Mouse (Mus musculus) midbrain, postnatal 0 days (tissue): Measurements from ENCODE around the gene Inpp5f. TPM values are rescaled to one million over a fixed set of nuclear protein-coding genes. Genes with fewer than 3 reads are reported as not detected.
A peak's percentile ranks its signal among the peaks of the same experiment; 100 is the strongest.
"Not testable (repeated sequence)": the region's sequence is repeated elsewhere in the genome, so short reads cannot be mapped to it uniquely, and the experiment has no call there.

ENCODE experiments used
- ATAC-seq: fragments of 200-750 bp; cut with Nextera tagmentation; 2 replicates; pipeline ENCODE4 v1.8.0; 2017; ENCODE audit warnings: moderate number of reproducible peaks, mild to moderate bottlenecking, moderate TSS enrichment, moderate library complexity; ENCODE audit not compliant: low FRiP score
- DNase-seq: peaks from one replicate; pipeline ENCODE4 v3.0.0-alpha.2; 2015; ENCODE audit warnings: low spot score
- H3K27ac ChIP-seq: fragments of 300-500 bp; sonication (generic); 2 replicates; pipeline ENCODE4 v1.5.1; 2014; ENCODE audit warnings: low read depth, mild to moderate bottlenecking, low read length, mixed read lengths
- H3K27me3 ChIP-seq: fragments of 300-500 bp; sonication (generic); 2 replicates; pipeline ENCODE4 v1.6.1; 2014; ENCODE audit warnings: low read length, control low read depth, mixed read lengths; ENCODE audit not compliant: insufficient read depth
- H3K36me3 ChIP-seq: fragments of 300-500 bp; sonication (generic); 2 replicates; pipeline ENCODE4 v1.6.1; 2014; ENCODE audit warnings: low read length, control low read depth, mixed read lengths; ENCODE audit not compliant: insufficient read depth
- H3K4me1 ChIP-seq: fragments of 300-500 bp; sonication (generic); 2 replicates; pipeline ENCODE4 v1.6.1; 2014; ENCODE audit warnings: mild to moderate bottlenecking, control low read depth, antibody characterized with exemption, low read length, mixed read lengths; ENCODE audit not compliant: insufficient read depth
- H3K4me2 ChIP-seq: fragments of 300-500 bp; sonication (generic); 2 replicates; pipeline ENCODE4 v1.6.1; 2014; ENCODE audit warnings: low read depth, mild to moderate bottlenecking, low read length, mixed read lengths; ENCODE audit not compliant: poor library complexity, severe bottlenecking
- H3K4me3 ChIP-seq: fragments of 300-500 bp; sonication (generic); 2 replicates; pipeline ENCODE4 v1.5.1; 2014; ENCODE audit warnings: low read depth, mild to moderate bottlenecking, low read length, moderate library complexity
- H3K9ac ChIP-seq: fragments of 300-500 bp; sonication (generic); replicated peaks from 2 replicates; pipeline ENCODE4 v1.6.1; 2014; ENCODE audit warnings: mild to moderate bottlenecking, low read length, moderate library complexity, mixed read lengths; ENCODE audit not compliant: poor library complexity, severe bottlenecking
- H3K9me3 ChIP-seq: fragments of 300-500 bp; sonication (generic); 2 replicates; pipeline ENCODE4 v1.6.1; 2016; ENCODE audit warnings: low read length, control low read depth
- CTCF ChIP-seq: IDR thresholded peaks from 2 replicates; pipeline ENCODE4 v1.5.1; 2016; ENCODE audit warnings: antibody characterized with exemption, mild to moderate bottlenecking
- WGBS: fragments of 180-500 bp; shearing (Covaris S2); extraction: QIAGEN DNeasy Blood & Tissue Kit; methylation state at CpG from one replicate; pipeline ENCODE4 v1.1.7; 2014; 5-methylcytosine and 5-hydroxymethylcytosine counted together
- polyA plus RNA-seq: library from polyadenylated mRNA; unstranded; fragments of >200 nt; fragmentation: Nextera tagmentation; extraction: Ambion mirVana; gene quantifications from 2 replicates; pipeline ENCODE4 v1.2.1, GENCODE M21; 2015
- total RNA-seq: library from RNA; depleted of rRNA; stranded (reverse); fragments of >200 nt; gene quantifications from 2 replicates; pipeline ENCODE4 v1.2.3, GENCODE M21; 2014

The Inpp5f gene
- total and polyA plus RNA-seq, 2 experiments from 2014 or later, result 424 to 503 TPM

DNA sequence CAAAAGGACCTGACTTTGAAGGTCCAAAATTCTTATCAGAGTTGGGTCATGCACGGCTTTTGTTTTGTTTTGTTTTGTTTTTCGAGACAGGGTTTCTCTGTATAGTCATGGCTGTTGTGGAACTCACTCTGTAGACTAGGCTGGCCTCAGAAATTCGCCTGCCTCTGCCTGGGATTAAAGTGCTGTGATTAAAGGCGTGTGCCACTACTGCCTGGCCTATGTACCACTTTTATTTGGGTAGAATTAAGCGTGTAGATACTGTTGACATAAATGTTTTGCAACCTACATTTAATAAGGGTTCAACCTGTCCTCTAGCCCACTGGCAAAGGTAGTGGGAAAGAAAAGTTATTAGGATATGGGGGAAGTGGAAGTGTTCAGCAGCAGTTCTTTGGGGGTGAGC lies 12.1 kb upstream of the Inpp5f start:
- no peak for TF ChIP-seq CTCF
- Histone ChIP-seq H3K9ac (no peak overlapping the region), H3K4me2 (no peak overlapping the region), H3K4me3 (no peak overlapping the region), H3K9me3 (no peaks in the 10 kb centered on the region), H3K4me1 (no peaks in the 10 kb centered on the region), H3K36me3 (no peaks in the 10 kb centered on the region), H3K27ac (no peak overlapping the region), H3K27me3 (no peaks in the 10 kb centered on the region)
- no peak for ATAC-seq
- 84% methylated on average over 5 of the region's 5 CpGs for WGBS
- no peak for DNase-seq

GRCm38 (mm10) chr7:128601826-128602225 lies 9.3 kb upstream of the Inpp5f start:
- H3K9ac ChIP-seq, result no peak overlapping the region
- H3K4me1 ChIP-seq, result no peaks in the 10 kb centered on the region
- no peaks in the 10 kb centered on the region for H3K36me3 ChIP-seq
- H3K27ac ChIP-seq, result no peak overlapping the region
- no peak overlapping the region for H3K4me3 ChIP-seq
- no peak overlapping the region for H3K4me2 ChIP-seq
- DNase-seq (no peak), ATAC-seq (no peak)
- H3K27me3 ChIP-seq, result no peaks in the 10 kb centered on the region
- no peaks in the 10 kb centered on the region for H3K9me3 ChIP-seq
- no peak for TF ChIP-seq CTCF
- 93% methylated on average over 5 of the region's 5 CpGs for WGBS

- H3K4me3 ChIP-seq, H3K9ac ChIP-seq, H3K9me3 ChIP-seq, DNase-seq, H3K27ac ChIP-seq, H3K36me3 ChIP-seq, H3K4me1 ChIP-seq, H3K27me3 ChIP-seq, H3K4me2 ChIP-seq, ATAC-seq: not testable (repeated sequence)
- WGBS, result 97% methylated on average over 7 of the region's 9 CpGs
These were observed 1.2 kb upstream of the Inpp5f start for GRCm38 (mm10) chr7:128609936-128610335.

DNA sequence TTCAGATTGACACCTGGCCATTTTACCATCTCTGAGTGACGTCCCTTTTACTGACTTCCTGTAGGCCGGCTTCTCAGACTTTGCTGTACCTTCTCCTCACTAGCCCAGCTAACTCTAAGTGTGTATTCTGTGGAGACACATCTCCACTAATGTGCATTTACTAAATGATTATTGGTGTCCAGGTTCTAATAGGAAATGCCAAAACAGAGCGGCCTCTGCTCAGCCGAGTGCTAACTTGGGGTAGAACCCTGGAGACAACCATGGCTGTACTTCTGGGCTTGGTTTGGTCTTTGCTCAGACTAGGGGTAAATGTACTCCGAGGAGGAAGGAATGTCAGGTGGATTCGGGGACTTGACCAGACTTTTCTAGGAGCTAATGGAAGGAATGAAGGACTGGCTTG lies 638 bp upstream of the Inpp5f start:
- ATAC-seq (0 out of 2 replicates have a peak, but pooled peaks have one; percentile 5), DNase-seq (no peak)
- Histone ChIP-seq H3K36me3 (no peaks in the 10 kb centered on the region), H3K4me1 (no peaks in the 10 kb centered on the region), H3K27ac (peak overlapping the region; percentile 55), H3K27me3 (no peaks in the 10 kb centered on the region), H3K9ac (0 out of 2 replicates have a peak overlapping the region, but pooled peaks have one; percentile 37), H3K4me2 (peak overlapping the region; percentile 84), H3K9me3 (no peaks in the 10 kb centered on the region), H3K4me3 (peak overlapping the region; percentile 88)
- no peak for TF ChIP-seq CTCF
- WGBS, result 90% methylated on average over 6 of the region's 6 CpGs

DNA sequence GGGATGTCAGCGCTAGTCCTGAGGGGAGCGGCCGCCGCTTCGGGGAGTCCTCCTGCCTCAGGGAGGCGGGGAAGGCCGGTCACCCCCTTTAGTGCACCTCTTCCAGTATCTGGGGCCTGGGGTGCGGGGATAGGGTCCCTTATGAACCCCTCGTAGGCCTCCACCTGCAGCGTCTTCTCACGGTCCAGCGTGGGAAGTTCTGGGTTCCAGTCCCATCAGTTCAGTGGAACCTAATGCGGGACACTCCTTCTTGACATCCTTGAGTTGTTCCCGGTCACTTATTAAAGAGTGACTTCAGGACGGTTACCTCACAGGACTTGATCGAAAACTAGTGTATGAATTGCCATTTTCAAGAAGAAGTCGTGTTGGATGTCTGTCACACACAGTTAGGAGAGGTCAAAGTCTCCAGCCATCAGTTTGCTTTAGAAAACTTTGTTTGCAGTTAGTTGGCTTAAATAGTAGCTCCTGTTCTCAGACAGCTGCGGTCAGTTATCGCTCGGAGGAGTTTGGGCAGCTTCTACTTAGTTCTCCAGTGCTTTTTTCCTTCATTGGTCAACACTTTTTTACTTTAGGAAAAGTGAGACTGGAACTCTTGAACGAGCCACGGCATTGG lies 777 bp downstream of the Inpp5f start:
- no peak for ATAC-seq
- no peak for TF ChIP-seq CTCF

DNA sequence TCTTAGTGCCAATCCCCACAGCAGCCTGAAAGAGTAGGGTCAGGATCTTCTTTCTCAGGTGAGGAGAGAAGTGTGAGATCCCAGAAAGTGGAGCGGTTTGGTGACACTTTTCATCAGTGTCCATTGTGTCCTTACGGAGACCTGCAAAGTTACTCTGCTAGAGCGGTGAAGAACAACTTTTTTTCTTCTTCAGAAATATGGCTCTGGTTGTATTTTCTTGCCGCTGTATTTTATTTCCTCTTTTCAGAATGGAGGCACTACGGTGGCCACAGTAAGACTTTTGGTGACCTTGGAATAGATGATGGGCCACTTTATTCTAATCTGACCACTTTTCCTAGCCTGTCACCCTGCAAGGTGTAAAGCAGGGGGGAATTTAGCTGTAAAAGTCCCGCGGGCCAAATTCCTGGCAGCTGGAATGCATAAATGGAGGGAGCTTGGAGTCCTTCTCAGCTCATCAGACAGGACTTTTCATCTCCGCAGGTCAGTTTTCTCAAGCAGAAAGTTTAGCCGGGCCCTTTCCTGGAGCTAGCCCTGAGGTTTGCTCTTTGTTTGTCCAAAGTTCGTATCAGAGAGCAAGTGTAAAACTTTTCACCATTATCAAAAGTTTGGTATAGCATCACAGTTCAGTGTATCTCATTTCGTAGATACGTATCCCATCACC lies 1.5 kb downstream of the Inpp5f start:
- Histone ChIP-seq H3K4me2 (peak overlapping the region; percentile 84), H3K4me1 (no peaks in the 10 kb centered on the region), H3K9me3 (no peaks in the 10 kb centered on the region), H3K27ac (no peak overlapping the region), H3K27me3 (no peaks in the 10 kb centered on the region), H3K36me3 (no peaks in the 10 kb centered on the region), H3K4me3 (peak overlapping the region; percentile 88; the same call in 1 of the 2 replicates), H3K9ac (no peak overlapping the region)
- ATAC-seq (no peak), DNase-seq (no peak)
- WGBS, result 81% methylated on average over 12 of the region's 12 CpGs
- TF ChIP-seq CTCF, result no peak

More for the DNA sequence above, 777 bp downstream of the Inpp5f start:
- H3K4me3 ChIP-seq, result peak overlapping the region; percentile 88
- H3K36me3 ChIP-seq, result no peaks in the 10 kb centered on the region
- peak overlapping the region; percentile 87 for H3K9ac ChIP-seq
- H3K27ac ChIP-seq, result peak overlapping the region; percentile 55
- DNase-seq, result no peak
- no peaks in the 10 kb centered on the region for H3K4me1 ChIP-seq
- no peaks in the 10 kb centered on the region for H3K27me3 ChIP-seq
- no peaks in the 10 kb centered on the region for H3K9me3 ChIP-seq
- WGBS, result 19% methylated on average over 20 of the region's 22 CpGs
- H3K4me2 ChIP-seq, result peak overlapping the region; percentile 84
